Mouse (Mus musculus) megakaryocyte, embryonic 14.5 days (primary cell): Measurements from ENCODE around the gene Sae1.

Experiments used
- FLI1 ChIP-seq: IDR thresholded peaks from 2 replicates; pipeline ENCODE4 v1.6.1; 2012; ENCODE audit warnings: low read length, inconsistent platforms, mixed read lengths
- GATA1 ChIP-seq: IDR thresholded peaks from 3 replicates; pipeline ENCODE4 v1.6.1; 2012; ENCODE audit warnings: mixed read lengths, low read length, inconsistent platforms, borderline replicate concordance

DNA sequence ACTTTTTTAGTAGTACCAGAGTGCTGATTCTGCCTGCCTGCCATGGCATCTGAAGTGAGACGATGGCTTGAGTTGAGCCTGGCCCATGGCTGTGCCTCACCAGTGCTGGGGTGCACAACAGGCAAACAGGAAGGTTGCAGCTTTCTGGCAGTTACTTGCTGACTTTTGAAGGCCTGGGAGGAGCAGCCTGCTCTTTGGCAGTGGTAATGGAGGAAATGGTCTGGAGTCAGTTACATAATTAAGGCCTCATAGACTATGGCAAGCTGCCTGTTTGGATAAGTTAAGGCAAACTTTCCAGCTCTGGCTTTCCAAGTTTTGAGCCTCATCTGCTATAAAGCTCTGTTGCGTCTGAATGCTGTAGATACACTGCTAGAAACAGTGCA, 17.5 kb upstream of the Sae1 start:
- TF ChIP-seq GATA1 (no peak), FLI1 (no peak)
